In genomic region chr10:74966850-74967451, GRCm38 (mm10) we compare ENCODE assay signal across 8 mouse cellular contexts. TPM values are rescaled to one million over a fixed set of nuclear protein-coding genes. Genes with fewer than 3 reads are reported as not detected.
DNase-seq lines count a peak whose midpoint lies in the region; ATAC-seq lines count a peak whose summit lies in the region.

Gene Gnaz, plus strand, starts transcription at chr10:74967177.

- ATAC-seq in forebrain, embryonic 12.5 days (ENCODE audit: low FRiP score): peak; percentile 97
- ATAC-seq in heart, embryonic 16.5 days (replicated peaks; ENCODE audit: extremely low read depth, insufficient read depth, low FRiP score): peak; percentile 98
- ATAC-seq in liver, embryonic 13.5 days (ENCODE audit: low read depth): peak; percentile 92
- ATAC-seq in stomach, embryonic 15.5 days (ENCODE audit: insufficient read depth, low FRiP score, low read depth): peak; percentile 95

- H3K4me2 ChIP-seq in forebrain, embryonic 12.5 days: peak within 1 kb of the TSS; percentile 95
- peak within 1 kb of the TSS; percentile 98 for H3K4me2 ChIP-seq in heart, embryonic 16.5 days (ENCODE audit: low read depth, low read length)
- peak within 1 kb of the TSS; percentile 74 for H3K4me2 ChIP-seq in liver, embryonic 13.5 days
- peak within 1 kb of the TSS; percentile 96 for H3K4me2 ChIP-seq in stomach, embryonic 15.5 days

- WGBS in forebrain, embryonic 12.5 days: under 1% methylated on average over 65 of the region's 83 CpGs
- under 1% methylated on average over 82 of the region's 83 CpGs for WGBS in heart, embryonic 16.5 days
- WGBS in liver, embryonic 13.5 days (ENCODE audit: insufficient replicate concordance): under 1% methylated on average over 79 of the region's 83 CpGs
- WGBS in stomach, embryonic 15.5 days: under 1% methylated on average over 71 of the region's 83 CpGs

- H3K27ac ChIP-seq in forebrain, embryonic 12.5 days: 0 out of 2 replicates have a peak within 1 kb of the TSS, but pooled peaks have one; percentile 5
- H3K27ac ChIP-seq in heart, embryonic 16.5 days (ENCODE audit: low read length): no peak within 1 kb of the TSS
- no peak within 1 kb of the TSS for H3K27ac ChIP-seq in liver, embryonic 13.5 days
- no peak within 1 kb of the TSS for H3K27ac ChIP-seq in stomach, embryonic 15.5 days

- peaks cover 41% of the 10 kb centered on the region for H3K27me3 ChIP-seq in forebrain, embryonic 12.5 days
- peaks cover 27% of the 10 kb centered on the region for H3K27me3 ChIP-seq in heart, embryonic 16.5 days (ENCODE audit: control insufficient read depth, insufficient read depth, low read length)
- peaks cover 49% of the 10 kb centered on the region for H3K27me3 ChIP-seq in liver, embryonic 13.5 days
- H3K27me3 ChIP-seq in stomach, embryonic 15.5 days (replicated peaks): peaks cover 5% of the 10 kb centered on the region; the same call in 1 of the 2 replicates

- DNase-seq in CD4-positive, CD25-positive, alpha-beta regulatory T cell, adult 2 months (ENCODE audit: low read depth, low spot score): peak; percentile 90
- DNase-seq in c-Kit-positive CD71-negative TER-119-negative erythroid progenitor cells, embryonic 14.5 days (ENCODE audit: low read depth): peak; percentile 83
- DNase-seq in kidney, postnatal 25 days: peak; percentile 97 to 98
- peak; percentile 80 for DNase-seq in liver, embryonic 13.5 days
- DNase-seq in neural tube, embryonic 10.5 days (ENCODE audit: extremely low spot score, low spot score): peak; percentile 94

- H3K9ac ChIP-seq in forebrain, embryonic 12.5 days: peak within 1 kb of the TSS; percentile 75
- H3K9ac ChIP-seq in heart, embryonic 16.5 days (ENCODE audit: low read length): peak within 1 kb of the TSS; percentile 71
- peak within 1 kb of the TSS; percentile 43 for H3K9ac ChIP-seq in liver, embryonic 13.5 days
- peak within 1 kb of the TSS; percentile 37 for H3K9ac ChIP-seq in stomach, embryonic 15.5 days

- H3K9me3 ChIP-seq in forebrain, embryonic 12.5 days: no peaks in the 10 kb centered on the region
- no peaks in the 10 kb centered on the region for H3K9me3 ChIP-seq in heart, embryonic 16.5 days (replicated peaks; ENCODE audit: control insufficient read depth, low read length)
- H3K9me3 ChIP-seq in liver, embryonic 13.5 days (replicated peaks): no peaks in the 10 kb centered on the region
- no peaks in the 10 kb centered on the region for H3K9me3 ChIP-seq in stomach, embryonic 15.5 days

- H3K36me3 ChIP-seq in forebrain, embryonic 12.5 days (replicated peaks): no peaks in the 10 kb centered on the region
- H3K36me3 ChIP-seq in heart, embryonic 16.5 days (ENCODE audit: control insufficient read depth, insufficient read depth): no peaks in the 10 kb centered on the region
- no peaks in the 10 kb centered on the region for H3K36me3 ChIP-seq in liver, embryonic 13.5 days
- no peaks in the 10 kb centered on the region for H3K36me3 ChIP-seq in stomach, embryonic 15.5 days

- H3K4me3 ChIP-seq in forebrain, embryonic 12.5 days (replicated peaks): peak within 1 kb of the TSS; percentile 72
- H3K4me3 ChIP-seq in heart, embryonic 16.5 days (ENCODE audit: low read length): peak within 1 kb of the TSS; percentile 76
- H3K4me3 ChIP-seq in liver, embryonic 13.5 days (replicated peaks): peak within 1 kb of the TSS; percentile 57
- H3K4me3 ChIP-seq in stomach, embryonic 15.5 days (replicated peaks): peak within 1 kb of the TSS; percentile 80

- H3K4me1 ChIP-seq in forebrain, embryonic 12.5 days: peaks cover 20% of the 10 kb centered on the region
- H3K4me1 ChIP-seq in heart, embryonic 16.5 days (ENCODE audit: control insufficient read depth, insufficient read depth, low read length): peaks cover 7% of the 10 kb centered on the region
- H3K4me1 ChIP-seq in liver, embryonic 13.5 days (replicated peaks): peaks cover 16% of the 10 kb centered on the region
- peaks cover 9% of the 10 kb centered on the region for H3K4me1 ChIP-seq in stomach, embryonic 15.5 days

RNA-seq across cellular contexts. Expression of gene Gnaz, which starts in this region (rescaled TPM):
- 14.0 and 18.5 TPM in 2 replicates for polyA plus RNA-seq in forebrain, embryonic 12.5 days (2016; fragmentation: Nextera tagmentation; extraction: Ambion mirVana)
- polyA plus RNA-seq in heart, embryonic 16.5 days (2015; fragmentation: Nextera tagmentation; extraction: Ambion mirVana): 0.69 and 0.79 TPM in 2 replicates
- 5.1 and 5.2 TPM in 2 replicates for polyA plus RNA-seq in liver, embryonic 13.5 days (2015; fragmentation: Nextera tagmentation; extraction: Ambion mirVana)
- polyA plus RNA-seq in stomach, embryonic 15.5 days (2015; fragmentation: Nextera tagmentation; extraction: Ambion mirVana): 5.6 and 5.7 TPM in 2 replicates

Comparison
In these comparisons a context has a peak if more than half of its experiments do, and no peak if none do; other contexts are left out.
1. Peak in ATAC-seq, H3K4me3 ChIP-seq, H3K9ac ChIP-seq and H3K4me2 ChIP-seq in heart, embryonic 16.5 days; RNA of the gene not detected or under 1 TPM.